Mouse (Mus musculus) limb, embryonic 11.5 days (tissue): ENCODE measurements at regions not wholly inside any gene's neighbourhood (a gene's known extent, or its start where the extent isn't known, plus 50 kb on each side); places are given as distances from the start of the nearest gene placed in this dataset.

Source experiments
- ATAC-seq: fragments of 200-750 bp; cut with Nextera tagmentation; 2 replicates; pipeline ENCODE4 v1.8.0; 2017; ENCODE audit warnings: low read depth; ENCODE audit not compliant: insufficient number of reproducible peaks, low FRiP score, low TSS enrichment
- DNase-seq: peaks from one replicate; pipeline ENCODE4 v3.0.0-alpha.2; 2015; ENCODE audit warnings: low spot score
- H3K27ac ChIP-seq: fragments of 300-500 bp; sonication (generic); replicated peaks from 2 replicates; pipeline ENCODE4 v1.5.1; 2014; ENCODE audit warnings: low read depth, mild to moderate bottlenecking, low read length
- H3K27me3 ChIP-seq: fragments of 300-500 bp; sonication (generic); 2 replicates; pipeline ENCODE4 v1.6.1; 2014; ENCODE audit warnings: mild to moderate bottlenecking, low read length, mixed read lengths; ENCODE audit not compliant: control insufficient read depth, insufficient read depth
- H3K36me3 ChIP-seq: fragments of 300-500 bp; sonication (generic); 2 replicates; pipeline ENCODE4 v1.6.1; 2014; ENCODE audit warnings: mild to moderate bottlenecking, low read length, moderate library complexity, mixed read lengths; ENCODE audit not compliant: control insufficient read depth, insufficient read depth
- H3K4me1 ChIP-seq: fragments of 300-500 bp; sonication (generic); 2 replicates; pipeline ENCODE4 v1.6.1; 2014; ENCODE audit warnings: low read length, mixed read lengths; ENCODE audit not compliant: control insufficient read depth, insufficient read depth
- H3K4me2 ChIP-seq: fragments of 300-500 bp; sonication (generic); 2 replicates; pipeline ENCODE4 v1.6.1; 2014; ENCODE audit warnings: low read depth, mild to moderate bottlenecking, moderate library complexity; ENCODE audit not compliant: severe bottlenecking
- H3K4me3 ChIP-seq: fragments of 300-500 bp; sonication (generic); 2 replicates; pipeline ENCODE4 v1.5.1; 2014; ENCODE audit warnings: low read depth, low read length
- H3K9ac ChIP-seq: fragments of 300-500 bp; sonication (generic); 2 replicates; pipeline ENCODE4 v1.6.1; 2014; ENCODE audit warnings: mild to moderate bottlenecking, low read length
- H3K9me3 ChIP-seq: fragments of 300-500 bp; sonication (generic); 2 replicates; pipeline ENCODE4 v1.6.1; 2016; ENCODE audit warnings: low read length; ENCODE audit not compliant: control insufficient read depth
- WGBS: fragments of 180-500 bp; shearing (Covaris S2); extraction: QIAGEN DNeasy Blood & Tissue Kit; methylation state at CpG from one replicate; pipeline ENCODE4 v1.1.7; 2014; 5-methylcytosine and 5-hydroxymethylcytosine counted together

DNA sequence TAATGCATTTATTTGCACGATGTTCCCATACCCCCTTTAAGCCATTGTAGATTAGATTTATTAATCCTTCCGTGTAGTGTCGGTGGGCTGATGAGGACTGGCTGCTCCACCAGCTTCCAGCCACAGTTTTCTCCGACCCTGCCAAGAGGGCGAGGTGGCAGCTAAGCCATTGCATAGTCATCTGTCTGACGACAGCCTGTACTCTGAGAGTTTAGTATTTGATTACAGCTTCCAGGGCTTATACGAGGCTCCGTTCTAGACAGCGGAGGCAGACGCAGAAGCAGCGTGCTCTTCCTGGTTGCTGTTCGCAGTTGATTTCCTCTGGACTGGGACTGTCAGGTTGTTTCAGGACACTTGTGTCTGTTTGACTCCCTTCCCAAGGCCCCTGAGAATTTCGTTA is 73.8 kb downstream of the Cd24a start:
- H3K36me3 ChIP-seq, result no peaks in the 10 kb centered on the region
- no peak overlapping the region for H3K4me3 ChIP-seq
- DNase-seq, result no peak
- no peak overlapping the region for H3K9ac ChIP-seq
- WGBS, result 78% methylated on average over 13 of the region's 13 CpGs
- H3K27me3 ChIP-seq, result no peaks in the 10 kb centered on the region
- no peaks in the 10 kb centered on the region for H3K9me3 ChIP-seq
- ATAC-seq, result no peak
- H3K4me1 ChIP-seq, result no peaks in the 10 kb centered on the region
- H3K4me2 ChIP-seq, result no peak overlapping the region
- H3K27ac ChIP-seq, result no peak overlapping the region

DNA sequence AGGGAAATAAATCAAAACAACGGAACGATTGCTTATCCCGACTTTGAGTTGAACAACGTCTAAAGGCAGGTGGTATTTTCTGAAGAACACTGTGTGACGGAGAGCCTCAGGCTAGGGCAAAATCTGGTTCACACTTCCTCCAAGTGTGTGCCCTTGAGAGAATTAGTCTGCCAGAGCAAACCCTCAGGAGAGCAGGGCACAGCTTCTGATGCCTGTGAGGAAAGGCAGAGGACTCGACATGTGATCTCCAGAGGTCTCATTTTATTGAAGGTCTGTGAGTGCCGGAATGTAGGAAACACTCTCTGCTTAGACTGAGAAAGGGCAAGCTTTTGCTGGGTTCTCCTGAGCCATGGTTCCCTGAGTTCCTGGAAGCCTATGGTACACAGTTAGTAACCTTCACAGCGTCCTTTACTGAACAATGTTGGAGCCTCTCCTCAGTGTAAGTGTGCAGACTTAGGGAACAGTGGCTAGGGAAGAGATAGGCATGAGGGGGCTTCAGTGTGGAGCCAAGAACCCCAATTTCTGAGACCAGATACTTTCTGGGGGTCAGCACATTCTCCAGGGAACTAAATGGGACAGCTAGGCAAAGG is 77.1 kb downstream of the Cd24a start:
- H3K27ac ChIP-seq, result no peak overlapping the region
- no peak for ATAC-seq
- H3K36me3 ChIP-seq, result no peaks in the 10 kb centered on the region
- H3K4me2 ChIP-seq, result no peak overlapping the region
- H3K4me1 ChIP-seq, result no peaks in the 10 kb centered on the region
- WGBS, result 40% methylated on average over 8 of the region's 8 CpGs
- no peaks in the 10 kb centered on the region for H3K9me3 ChIP-seq
- H3K27me3 ChIP-seq, result no peaks in the 10 kb centered on the region
- no peak for DNase-seq
- no peak overlapping the region; the same call in 1 of the 2 replicates for H3K9ac ChIP-seq
- H3K4me3 ChIP-seq, result no peak overlapping the region

DNA sequence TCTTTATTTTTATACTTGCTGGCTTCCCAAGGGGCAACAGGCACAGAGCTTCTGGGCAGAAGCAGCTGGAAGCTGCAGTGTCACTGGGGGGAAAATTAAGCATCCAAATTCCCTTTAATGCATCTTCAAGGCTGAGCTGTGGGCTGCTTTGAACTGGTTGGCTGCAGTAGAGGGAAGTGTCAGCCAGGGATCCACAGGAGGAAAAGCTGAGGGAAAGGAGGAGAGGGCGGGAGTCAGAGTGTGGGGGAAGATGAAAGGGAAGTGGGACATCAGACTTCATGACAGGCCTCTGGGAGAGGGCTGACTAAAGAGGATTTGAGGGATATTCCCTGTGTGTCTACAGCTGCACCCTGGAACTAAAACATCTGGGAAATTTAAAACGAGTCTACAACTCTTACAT is 77.6 kb downstream of the Cd24a start:
- no peak overlapping the region for H3K4me3 ChIP-seq
- no peak overlapping the region for H3K27ac ChIP-seq
- 42% methylated on average over 2 of the region's 2 CpGs for WGBS
- no peaks in the 10 kb centered on the region for H3K27me3 ChIP-seq
- no peak overlapping the region for H3K4me2 ChIP-seq
- H3K9ac ChIP-seq, result no peak overlapping the region; the same call in 1 of the 2 replicates
- H3K4me1 ChIP-seq, result no peaks in the 10 kb centered on the region
- H3K36me3 ChIP-seq, result no peaks in the 10 kb centered on the region
- no peak for DNase-seq
- no peak for ATAC-seq
- no peaks in the 10 kb centered on the region for H3K9me3 ChIP-seq

DNA sequence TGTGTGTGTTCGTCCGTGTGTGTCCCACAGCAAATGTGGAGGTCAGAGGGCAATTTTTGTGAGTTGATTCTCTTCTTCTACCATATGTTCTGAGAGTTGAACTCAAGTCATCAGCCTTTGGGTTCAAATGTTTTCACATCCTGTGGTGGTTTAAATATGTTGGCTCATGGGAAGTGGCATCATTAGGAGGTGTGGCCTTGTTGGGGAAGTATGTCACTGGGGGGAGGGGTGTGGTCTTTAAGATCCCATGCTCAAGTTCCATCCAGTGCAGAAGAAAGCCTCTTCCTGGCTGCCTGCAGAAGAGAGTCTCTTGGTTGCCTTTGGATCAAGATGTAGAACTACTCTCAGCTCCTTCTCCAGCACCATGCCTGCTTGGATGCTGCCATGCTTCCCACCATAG is 78.1 kb downstream of the Cd24a start:
- Histone ChIP-seq H3K27ac (no peak overlapping the region), H3K9ac (no peak overlapping the region), H3K4me2 (no peak overlapping the region), H3K4me1 (no peaks in the 10 kb centered on the region), H3K4me3 (no peak overlapping the region), H3K27me3 (no peaks in the 10 kb centered on the region), H3K9me3 (no peaks in the 10 kb centered on the region), H3K36me3 (no peaks in the 10 kb centered on the region)
- ATAC-seq (no peak), DNase-seq (no peak)
- 72% methylated on average over 2 of the region's 2 CpGs for WGBS

GRCm38 (mm10) chr10:43657501-43658225 is 79.6 kb downstream of the Cd24a start:
- Histone ChIP-seq H3K27me3 (no peaks in the 10 kb centered on the region), H3K4me1 (no peaks in the 10 kb centered on the region), H3K9me3 (no peaks in the 10 kb centered on the region), H3K4me3 (no peak overlapping the region), H3K9ac (no peak overlapping the region), H3K27ac (no peak overlapping the region), H3K4me2 (no peak overlapping the region), H3K36me3 (no peaks in the 10 kb centered on the region)
- ATAC-seq, result no peak
- DNase-seq, result no peak
- WGBS, result 88% methylated on average over 8 of the region's 8 CpGs

- Histone ChIP-seq H3K9me3 (no peaks in the 10 kb centered on the region), H3K36me3 (no peaks in the 10 kb centered on the region), H3K4me3 (no peak overlapping the region), H3K4me2 (no peak overlapping the region), H3K9ac (no peak overlapping the region), H3K27ac (no peak overlapping the region), H3K4me1 (no peaks in the 10 kb centered on the region), H3K27me3 (no peaks in the 10 kb centered on the region)
- no peak for DNase-seq
- WGBS, result 68% methylated on average over 1 of the region's 1 CpGs
- ATAC-seq, result no peak
Observed at GRCm38 (mm10) chr10:43658226-43658593, 80.1 kb downstream of the Cd24a start.

- DNase-seq, result no peak
- no peak for ATAC-seq
- Histone ChIP-seq H3K4me2 (no peak overlapping the region), H3K4me1 (no peaks in the 10 kb centered on the region), H3K27me3 (no peaks in the 10 kb centered on the region), H3K4me3 (no peak overlapping the region), H3K27ac (no peak overlapping the region), H3K36me3 (no peaks in the 10 kb centered on the region), H3K9ac (no peak overlapping the region), H3K9me3 (no peaks in the 10 kb centered on the region)
- WGBS, result 67% methylated on average over 4 of the region's 4 CpGs
Observed at GRCm38 (mm10) chr10:43664844-43665243, 86.8 kb downstream of the Cd24a start.

DNA sequence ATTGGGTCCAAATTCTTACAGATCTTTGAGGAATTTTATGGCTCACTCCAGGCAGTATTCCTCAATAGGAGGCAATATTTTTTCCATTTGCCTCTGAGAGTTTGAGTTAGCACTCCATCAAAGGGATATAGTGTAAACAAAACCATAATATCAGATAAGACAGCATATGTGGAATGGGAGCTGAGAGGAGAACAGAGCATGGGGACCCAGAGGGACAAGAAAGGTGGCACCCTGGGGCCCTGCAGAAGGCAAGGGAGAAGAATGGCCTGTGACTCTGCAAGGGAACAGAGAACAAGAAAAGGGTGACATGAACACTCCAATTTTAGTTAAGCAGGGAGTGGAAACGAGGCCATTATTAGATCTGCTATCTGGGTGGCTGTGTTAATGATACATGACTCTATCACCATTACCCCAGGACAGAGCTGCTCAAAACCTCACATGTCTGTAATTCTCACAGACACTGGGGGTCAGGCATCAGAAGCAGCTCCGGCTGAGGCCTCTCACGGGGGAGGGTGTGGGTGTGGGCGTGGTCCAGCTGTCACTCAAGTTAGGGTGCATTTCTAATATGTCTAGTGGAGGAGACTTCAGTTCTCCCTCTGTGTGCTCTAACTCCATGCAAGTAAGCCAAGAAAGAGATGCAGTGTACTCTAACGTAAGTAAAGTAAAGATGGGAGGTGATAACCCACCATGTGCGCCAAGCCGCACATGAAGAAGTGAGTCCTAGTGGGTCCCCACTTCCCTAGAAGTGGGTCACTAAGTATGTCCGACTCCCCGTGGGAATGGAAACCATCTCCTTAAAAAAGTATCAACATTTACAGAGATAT is 88.4 kb downstream of the Cd24a start:
- Histone ChIP-seq H3K4me2 (no peak overlapping the region), H3K27ac (no peak overlapping the region), H3K4me3 (no peak overlapping the region), H3K9me3 (no peaks in the 10 kb centered on the region), H3K27me3 (no peaks in the 10 kb centered on the region), H3K9ac (no peak overlapping the region), H3K36me3 (no peaks in the 10 kb centered on the region), H3K4me1 (no peaks in the 10 kb centered on the region)
- no peak for DNase-seq
- ATAC-seq, result no peak
- 78% methylated on average over 9 of the region's 9 CpGs for WGBS
